In genomic region chr17:8282821-8283525, GRCm38 (mm10) we compare ENCODE assay signal across 8 mouse cellular contexts. TPM values are rescaled to one million over a fixed set of nuclear protein-coding genes. Genes with fewer than 3 reads are reported as not detected.
DNase-seq lines count a peak whose midpoint lies in the region; ATAC-seq and TF ChIP-seq lines count a peak whose summit lies in the region.

Gene Mpc1 (plus strand): TSS chr17:8282904.

- H3K4me2 ChIP-seq in hindbrain, embryonic 11.5 days (replicated peaks; ENCODE audit: low read depth, low read length), result peak within 1 kb of the TSS; percentile 69
- H3K4me2 ChIP-seq in lung, embryonic 16.5 days (ENCODE audit: low read depth, low read length), result peak within 1 kb of the TSS; percentile 93

- H3K9me3 ChIP-seq in hindbrain, embryonic 11.5 days (ENCODE audit: control insufficient read depth, low read length), result no peaks in the 10 kb centered on the region
- no peaks in the 10 kb centered on the region for H3K9me3 ChIP-seq in lung, embryonic 16.5 days (ENCODE audit: control insufficient read depth, low read length)

- in situ Hi-C loops in Patski (cut with MboI; ENCODE audit: low pct_unique_long_range_greater_than_20kb), result no loop called here

- H3K9ac ChIP-seq in hindbrain, embryonic 11.5 days (ENCODE audit: low read depth, low read length), result peak within 1 kb of the TSS; percentile 80
- H3K9ac ChIP-seq in lung, embryonic 16.5 days (ENCODE audit: low read length), result peak within 1 kb of the TSS; percentile 92

- no peaks in the 10 kb centered on the region for H3K36me3 ChIP-seq in hindbrain, embryonic 11.5 days (ENCODE audit: control insufficient read depth, insufficient read depth, low read length)
- no peaks in the 10 kb centered on the region for H3K36me3 ChIP-seq in lung, embryonic 16.5 days (ENCODE audit: control insufficient read depth, insufficient read depth, low read length)

- H3K4me1 ChIP-seq in hindbrain, embryonic 11.5 days (replicated peaks; ENCODE audit: control insufficient read depth, insufficient read depth, low read length), result no peaks in the 10 kb centered on the region
- H3K4me1 ChIP-seq in lung, embryonic 16.5 days (replicated peaks; ENCODE audit: control insufficient read depth, insufficient read depth, low read length), result peaks cover 4% of the 10 kb centered on the region; the same call in 1 of the 2 replicates

- no peak for TF ChIP-seq CTCF in Patski (IDR thresholded peaks at IDR 0.05)

- no peaks in the 10 kb centered on the region for H3K27me3 ChIP-seq in Patski
- H3K27me3 ChIP-seq in hindbrain, embryonic 11.5 days (ENCODE audit: control insufficient read depth, insufficient read depth, low read length), result no peaks in the 10 kb centered on the region
- no peaks in the 10 kb centered on the region for H3K27me3 ChIP-seq in lung, embryonic 16.5 days (ENCODE audit: control insufficient read depth, insufficient read depth, low read depth, low read length)

- POLR2A ChIA-PET in Patski (lab: Charles Lee), result no interaction called here

- DNase-seq in Patski (ENCODE audit: low read depth, low spot score), result peak; percentile 47
- DNase-seq in cerebellum, adult 9-10 months, result peak; percentile 97
- DNase-seq in frontal cortex, adult 2 months (ENCODE audit: extremely low spot score in 1 of 2, low spot score in 1 of 2), result peak; percentile 94
- no peak for DNase-seq in hindbrain, embryonic 11.5 days (ENCODE audit: low spot score)
- peak; percentile 95 for DNase-seq in layer of hippocampus, adult 9-11 months
- peak; percentile 44 for DNase-seq in ovary, postnatal 10 days (ENCODE audit: low spot score)
- peak; percentile 64 for DNase-seq in thymus, postnatal 14 days

- H3K27ac ChIP-seq in hindbrain, embryonic 11.5 days (ENCODE audit: low read depth, low read length), result peak within 1 kb of the TSS; percentile 70
- H3K27ac ChIP-seq in lung, embryonic 16.5 days (ENCODE audit: low read length), result peak within 1 kb of the TSS; percentile 99

- 2% methylated on average over 34 of the region's 35 CpGs for WGBS in hindbrain, embryonic 11.5 days
- under 1% methylated on average over 30 of the region's 35 CpGs for WGBS in lung, embryonic 16.5 days

- peak within 1 kb of the TSS; percentile 81 for H3K4me3 ChIP-seq in hindbrain, embryonic 11.5 days (ENCODE audit: low read depth, low read length)
- H3K4me3 ChIP-seq in lung, embryonic 16.5 days (ENCODE audit: low read length), result peak within 1 kb of the TSS; percentile 90

- CTCF ChIA-PET in Patski (lab: Charles Lee), result no interaction called here

- peak; percentile 54 for ATAC-seq in Patski
- peak; percentile 74 for ATAC-seq in hindbrain, embryonic 11.5 days (ENCODE audit: low FRiP score)
- ATAC-seq in lung, embryonic 16.5 days (ENCODE audit: low read depth), result peak; percentile 82

RNA-seq across cellular contexts. Expression of gene Mpc1, which starts in this region (rescaled TPM):
- polyA plus RNA-seq in Patski (2021), result 168 TPM
- 383 and 417 TPM in 2 replicates for polyA plus RNA-seq in frontal cortex, adult 2 months (2012; rRNA removed)
- polyA plus RNA-seq in hindbrain, embryonic 11.5 days (2014; fragmentation: Nextera tagmentation; extraction: Ambion mirVana), result 116 and 125 TPM in 2 replicates
- polyA plus RNA-seq in lung, embryonic 16.5 days (2015; fragmentation: Nextera tagmentation; extraction: Ambion mirVana), result 196 and 202 TPM in 2 replicates
